Mouse (Mus musculus) 3134 (cell line): ENCODE results near the gene Parp1.
"Not testable (repeated sequence)": the region's sequence is repeated elsewhere in the genome, so short reads cannot be mapped to it uniquely, and the experiment has no call there.

Source experiments
- DNase-seq: peaks from one replicate; pipeline ENCODE4 v3.0.0-alpha.2; 2011; ENCODE audit warnings: low spot score; ENCODE audit not compliant: insufficient read length; ENCODE audit errors: extremely low read depth

Gene Parp1

GRCm38 (mm10) chr1:180623911-180624310 is 55.2 kb downstream of the Parp1 start:
- DNase-seq: no peak

- DNase-seq: peak; percentile 63
These were observed 57.4 kb downstream of the Parp1 start for GRCm38 (mm10) chr1:180626141-180626540.

- DNase-seq: not testable (repeated sequence)
These were observed 69.1 kb downstream of the Parp1 start for GRCm38 (mm10) chr1:180637796-180638195.

GRCm38 (mm10) chr1:180639416-180640401 is 71.0 kb downstream of the Parp1 start:
- peak; percentile 19 for DNase-seq

- DNase-seq: peak; percentile 82
These were observed 71.9 kb downstream of the Parp1 start for GRCm38 (mm10) chr1:180640605-180641125.

GRCm38 (mm10) chr1:180641137-180641517 is 72.4 kb downstream of the Parp1 start, which contains the start of gene Lin9:
TSS of gene Lin9 (plus strand) at chr1:180641150.
- DNase-seq: peak; percentile 91

- no peak for DNase-seq
These were observed 72.9 kb downstream of the Parp1 start for GRCm38 (mm10) chr1:180641518-180642227.

- DNase-seq: no peak
These were observed 73.5 kb downstream of the Parp1 start for GRCm38 (mm10) chr1:180642228-180642564.
